Mouse (Mus musculus) hindbrain, embryonic 15.5 days (tissue): ENCODE measurements around the gene Fndc10. TPM values are rescaled to one million over a fixed set of nuclear protein-coding genes. Genes with fewer than 3 reads are reported as not detected.
"Not testable (repeated sequence)": the region's sequence is repeated elsewhere in the genome, so short reads cannot be mapped to it uniquely, and the experiment has no call there.

ENCODE experiments used
- ATAC-seq: fragments of 200-750 bp; cut with Nextera tagmentation; 2 replicates; pipeline ENCODE4 v1.8.0; 2017; ENCODE audit warnings: low read depth, moderate number of reproducible peaks, moderate TSS enrichment; ENCODE audit not compliant: low FRiP score
- H3K27ac ChIP-seq: fragments of 300-500 bp; sonication (generic); replicated peaks from 2 replicates; pipeline ENCODE4 v1.5.1; 2015; ENCODE audit warnings: mild to moderate bottlenecking, inconsistent platforms
- H3K27me3 ChIP-seq: fragments of 300-500 bp; sonication (generic); 2 replicates; pipeline ENCODE4 v1.6.1; 2015; ENCODE audit warnings: control low read depth, inconsistent platforms
- H3K36me3 ChIP-seq: fragments of 300-500 bp; sonication (generic); 2 replicates; pipeline ENCODE4 v1.6.1; 2015; ENCODE audit warnings: control low read depth, inconsistent platforms
- H3K4me1 ChIP-seq: fragments of 300-500 bp; sonication (generic); replicated peaks from 2 replicates; pipeline ENCODE4 v1.6.1; 2015; ENCODE audit warnings: control low read depth, inconsistent platforms
- H3K4me2 ChIP-seq: fragments of 300-500 bp; sonication (generic); 2 replicates; pipeline ENCODE4 v1.6.1; 2015; ENCODE audit warnings: moderate library complexity, mild to moderate bottlenecking, inconsistent platforms
- H3K4me3 ChIP-seq: fragments of 300-500 bp; sonication (generic); 2 replicates; pipeline ENCODE4 v1.5.1; 2015; ENCODE audit warnings: mild to moderate bottlenecking, inconsistent platforms
- H3K9ac ChIP-seq: fragments of 300-500 bp; sonication (generic); 2 replicates; pipeline ENCODE4 v1.6.1; 2015; ENCODE audit warnings: inconsistent platforms
- H3K9me3 ChIP-seq: fragments of 300-500 bp; sonication (generic); 2 replicates; pipeline ENCODE4 v1.6.1; 2016; ENCODE audit warnings: control low read depth, inconsistent platforms
- WGBS: fragments of 180-500 bp; shearing (Covaris S2); methylation state at CpG from one replicate; pipeline ENCODE4 v1.1.7; 2015; 5-methylcytosine and 5-hydroxymethylcytosine counted together
- polyA plus RNA-seq: library from polyadenylated mRNA; unstranded; fragments of >200 nt; fragmentation: Nextera tagmentation; extraction: Ambion mirVana; gene quantifications from 2 replicates; pipeline ENCODE4 v1.2.1, GENCODE M21; 2015

The Fndc10 gene
- polyA plus RNA-seq, 1 experiment from 2014 or later: 20.6 TPM

GRCm38 (mm10) chr4:155658961-155659360 lies 35.2 kb upstream of the Fndc10 start:
- ATAC-seq: no peak
- WGBS: 97% methylated on average over 9 of the region's 10 CpGs
- Histone ChIP-seq H3K27ac (no peak overlapping the region), H3K9ac (no peak overlapping the region), H3K4me1 (peaks cover 15% of the 10 kb centered on the region), H3K27me3 (peaks cover 33% of the 10 kb centered on the region), H3K36me3 (peaks cover 31% of the 10 kb centered on the region), H3K4me2 (no peak overlapping the region), H3K9me3 (no peaks in the 10 kb centered on the region), H3K4me3 (no peak overlapping the region)

GRCm38 (mm10) chr4:155660641-155661040 lies 33.5 kb upstream of the Fndc10 start:
- Histone ChIP-seq H3K36me3 (peaks cover 38% of the 10 kb centered on the region), H3K9me3 (no peaks in the 10 kb centered on the region), H3K27ac (no peak overlapping the region), H3K4me2 (no peak overlapping the region), H3K4me1 (no peaks in the 10 kb centered on the region), H3K27me3 (peaks cover 17% of the 10 kb centered on the region), H3K4me3 (no peak overlapping the region), H3K9ac (no peak overlapping the region)
- 75% methylated on average over 12 of the region's 12 CpGs for WGBS
- ATAC-seq: no peak

GRCm38 (mm10) chr4:155666903-155667302 lies 27.2 kb upstream of the Fndc10 start:
- Histone ChIP-seq H3K36me3 (peaks cover 7% of the 10 kb centered on the region; the same call in 1 of the 2 replicates), H3K4me2 (no peak overlapping the region), H3K27ac (no peak overlapping the region), H3K9me3 (no peaks in the 10 kb centered on the region), H3K4me1 (peaks cover 19% of the 10 kb centered on the region), H3K4me3 (no peak overlapping the region), H3K9ac (no peak overlapping the region), H3K27me3 (no peaks in the 10 kb centered on the region)
- ATAC-seq: no peak

- peak within 1 kb of the TSS; percentile 88 for H3K27ac ChIP-seq
- WGBS: under 1% methylated on average over 73 of the region's 73 CpGs
- no peaks in the 10 kb centered on the region for H3K9me3 ChIP-seq
- H3K4me3 ChIP-seq: peak within 1 kb of the TSS; percentile 80
- no peaks in the 10 kb centered on the region for H3K27me3 ChIP-seq
- H3K9ac ChIP-seq: peak within 1 kb of the TSS; percentile 84
- 0 out of 2 replicates have a peak, but pooled peaks cover 7% of the 10 kb centered on the region for H3K36me3 ChIP-seq
- ATAC-seq: peak; percentile 99
- H3K4me2 ChIP-seq: peak within 1 kb of the TSS; percentile 90
- peaks cover 19% of the 10 kb centered on the region for H3K4me1 ChIP-seq
Measured at GRCm38 (mm10) chr4:155668689-155669597, 25.2 kb upstream of the Fndc10 start, which contains the start of gene Mib2. TSS of gene Mib2 (minus strand) at chr4:155669198.

- Histone ChIP-seq H3K27ac (peak overlapping the region; percentile 88; the same call in 1 of the 2 replicates), H3K9ac (peak overlapping the region; percentile 84; the same call in 1 of the 2 replicates)
Measured at GRCm38 (mm10) chr4:155669598-155670075, 24.5 kb upstream of the Fndc10 start.

GRCm38 (mm10) chr4:155670236-155670635 lies 23.9 kb upstream of the Fndc10 start:
- H3K36me3 ChIP-seq, H3K27me3 ChIP-seq, ATAC-seq, H3K9me3 ChIP-seq, H3K4me3 ChIP-seq, H3K9ac ChIP-seq, H3K27ac ChIP-seq, H3K4me2 ChIP-seq: not testable (repeated sequence)
- H3K4me1 ChIP-seq: peaks cover 19% of the 10 kb centered on the region
- 56% methylated on average over 4 of the region's 4 CpGs for WGBS

More at GRCm38 (mm10) chr4:155669598-155670075, 24.5 kb upstream of the Fndc10 start:
- H3K9me3 ChIP-seq: no peaks in the 10 kb centered on the region
- no peaks in the 10 kb centered on the region for H3K27me3 ChIP-seq
- H3K4me1 ChIP-seq: peaks cover 19% of the 10 kb centered on the region
- 1% methylated on average over 8 of the region's 8 CpGs for WGBS
- peak overlapping the region; percentile 80 for H3K4me3 ChIP-seq
- peak overlapping the region; percentile 90 for H3K4me2 ChIP-seq
- H3K36me3 ChIP-seq: 0 out of 2 replicates have a peak, but pooled peaks cover 7% of the 10 kb centered on the region
- ATAC-seq: no peak; the same call in 1 of the 2 replicates

GRCm38 (mm10) chr4:155672082-155672481 lies 22.1 kb upstream of the Fndc10 start:
- Histone ChIP-seq H3K9ac (no peak overlapping the region), H3K27me3 (no peaks in the 10 kb centered on the region), H3K36me3 (no peaks in the 10 kb centered on the region), H3K27ac (no peak overlapping the region), H3K4me2 (no peak overlapping the region), H3K9me3 (no peaks in the 10 kb centered on the region), H3K4me3 (no peak overlapping the region), H3K4me1 (peaks cover 13% of the 10 kb centered on the region)
- ATAC-seq: no peak
- whole genome bisulfite sequencing: 66% methylated on average over 2 of the region's 2 CpGs

- 84% methylated on average over 2 of the region's 2 CpGs for WGBS
- Histone ChIP-seq H3K4me1 (no peaks in the 10 kb centered on the region), H3K36me3 (no peaks in the 10 kb centered on the region), H3K27ac (no peak overlapping the region), H3K4me2 (no peak overlapping the region), H3K9ac (no peak overlapping the region), H3K27me3 (no peaks in the 10 kb centered on the region), H3K9me3 (no peaks in the 10 kb centered on the region), H3K4me3 (no peak overlapping the region)
- ATAC-seq: no peak
Measured at GRCm38 (mm10) chr4:155675991-155676390, 18.2 kb upstream of the Fndc10 start.

- not testable (repeated sequence) for H3K9me3 ChIP-seq, H3K9ac ChIP-seq, H3K27ac ChIP-seq, H3K4me2 ChIP-seq, H3K4me3 ChIP-seq, H3K27me3 ChIP-seq, H3K4me1 ChIP-seq, H3K36me3 ChIP-seq, ATAC-seq
- WGBS: 90% methylated on average over 16 of the region's 19 CpGs
Measured at GRCm38 (mm10) chr4:155683670-155684277, 10.4 kb upstream of the Fndc10 start.

GRCm38 (mm10) chr4:155687764-155688163 lies 6.4 kb upstream of the Fndc10 start:
- not testable (repeated sequence) for H3K36me3 ChIP-seq, H3K27me3 ChIP-seq, ATAC-seq, H3K4me3 ChIP-seq, H3K4me2 ChIP-seq, H3K27ac ChIP-seq, H3K9me3 ChIP-seq, H3K4me1 ChIP-seq, H3K9ac ChIP-seq
- 89% methylated on average over 4 of the region's 4 CpGs for WGBS

GRCm38 (mm10) chr4:155690571-155691375 lies 3.4 kb upstream of the Fndc10 start:
- Histone ChIP-seq H3K36me3 (no peaks in the 10 kb centered on the region), H3K4me1 (peaks cover 17% of the 10 kb centered on the region), H3K27me3 (no peaks in the 10 kb centered on the region), H3K4me2 (no peak overlapping the region), H3K9ac (no peak overlapping the region), H3K9me3 (no peaks in the 10 kb centered on the region), H3K27ac (no peak overlapping the region), H3K4me3 (no peak overlapping the region)
- 89% methylated on average over 12 of the region's 12 CpGs for WGBS
- no peak for ATAC-seq
